Mouse (Mus musculus) hindbrain, postnatal 0 days (tissue): ENCODE results near the gene Gm2012. TPM values are rescaled to one million over a fixed set of nuclear protein-coding genes. Genes with fewer than 3 reads are reported as not detected.
"Not testable (repeated sequence)": the region's sequence is repeated elsewhere in the genome, so short reads cannot be mapped to it uniquely, and the experiment has no call there.

ENCODE experiments used
- ATAC-seq: fragments of 200-750 bp; cut with Nextera tagmentation; 2 replicates; pipeline ENCODE4 v1.8.0; 2017; ENCODE audit warnings: mild to moderate bottlenecking, moderate TSS enrichment, moderate library complexity
- DNase-seq: peaks from one replicate; pipeline ENCODE4 v3.0.0-alpha.2; 2015; ENCODE audit warnings: low spot score
- H3K27ac ChIP-seq: fragments of 300-500 bp; sonication (generic); 2 replicates; pipeline ENCODE4 v1.5.1; 2014; ENCODE audit warnings: mild to moderate bottlenecking
- H3K27me3 ChIP-seq: fragments of 300-500 bp; sonication (generic); 2 replicates; pipeline ENCODE4 v1.6.1; 2014; ENCODE audit warnings: low read length, mixed read lengths; ENCODE audit not compliant: insufficient read depth
- H3K36me3 ChIP-seq: fragments of 300-500 bp; sonication (generic); 2 replicates; pipeline ENCODE4 v1.6.1; 2014; ENCODE audit warnings: low read length, mixed read lengths; ENCODE audit not compliant: insufficient read depth
- H3K4me1 ChIP-seq: fragments of 300-500 bp; sonication (generic); 2 replicates; pipeline ENCODE4 v1.6.1; 2014; ENCODE audit warnings: antibody characterized with exemption, low read length, mixed read lengths; ENCODE audit not compliant: insufficient read depth
- H3K4me2 ChIP-seq: fragments of 300-500 bp; sonication (generic); 2 replicates; pipeline ENCODE4 v1.6.1; 2014; ENCODE audit warnings: low read depth, mild to moderate bottlenecking, low read length, moderate library complexity, mixed read lengths
- H3K4me3 ChIP-seq: fragments of 300-500 bp; sonication (generic); 2 replicates; pipeline ENCODE4 v1.5.1; 2014; ENCODE audit warnings: low read length
- H3K9ac ChIP-seq: fragments of 300-500 bp; sonication (generic); replicated peaks from 2 replicates; pipeline ENCODE4 v1.6.1; 2014; ENCODE audit warnings: mild to moderate bottlenecking, low read length, moderate library complexity, mixed read lengths
- H3K9me3 ChIP-seq: fragments of 300-500 bp; sonication (generic); 2 replicates; pipeline ENCODE4 v1.6.1; 2016; ENCODE audit warnings: low read length, mixed read lengths
- WGBS: fragments of 180-500 bp; shearing (Covaris S2); extraction: QIAGEN DNeasy Blood & Tissue Kit; methylation state at CpG from one replicate; pipeline ENCODE4 v1.1.7; 2014; 5-methylcytosine and 5-hydroxymethylcytosine counted together
- microRNA-seq, 2 experiments: library from miRNA; unstranded; fragments of <30 nt; microRNA quantifications; one replicate each; pipeline ENCODE4; 2016
- polyA plus RNA-seq: library from polyadenylated mRNA; unstranded; fragments of >200 nt; fragmentation: Nextera tagmentation; extraction: Ambion mirVana; gene quantifications from 2 replicates; pipeline ENCODE4 v1.2.1, GENCODE M21; 2015
- total RNA-seq: library from RNA; depleted of rRNA; stranded (reverse); fragments of >200 nt; gene quantifications from 2 replicates; pipeline ENCODE4 v1.2.3, GENCODE M21; 2014; rRNA removed

Gene Gm2012
- total RNA-seq = not detected in 2 replicates
- not detected in 2 replicates for polyA plus RNA-seq

DNA sequence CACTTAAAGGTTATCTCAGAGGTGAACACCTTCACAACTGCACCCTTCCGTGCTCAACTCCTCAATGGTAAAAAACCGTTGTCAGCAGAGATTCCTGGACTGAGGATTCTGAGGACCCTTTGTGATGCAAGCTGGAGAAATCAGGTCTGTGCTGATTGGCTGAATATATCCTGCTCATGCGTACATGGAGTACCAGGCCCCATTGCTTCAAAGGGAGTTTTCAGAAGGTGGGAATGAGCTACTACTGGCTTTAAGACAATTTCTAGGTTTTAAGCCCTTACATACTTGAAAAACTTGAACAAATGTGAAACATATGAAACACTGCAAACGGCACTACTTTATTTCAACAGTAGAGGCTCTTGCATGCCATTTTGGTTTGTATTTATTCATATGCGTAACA lies at the start of gene Gm2012:
Gene Gm2012 (minus strand): TSS at position 101 of the 400 bp plus-strand sequence.
- not testable (repeated sequence) for H3K36me3 ChIP-seq, H3K4me1 ChIP-seq, H3K9ac ChIP-seq, H3K4me3 ChIP-seq, H3K9me3 ChIP-seq, H3K27ac ChIP-seq, DNase-seq, H3K27me3 ChIP-seq, ATAC-seq, H3K4me2 ChIP-seq
- WGBS = 92% methylated on average over 1 of the region's 5 CpGs

DNA sequence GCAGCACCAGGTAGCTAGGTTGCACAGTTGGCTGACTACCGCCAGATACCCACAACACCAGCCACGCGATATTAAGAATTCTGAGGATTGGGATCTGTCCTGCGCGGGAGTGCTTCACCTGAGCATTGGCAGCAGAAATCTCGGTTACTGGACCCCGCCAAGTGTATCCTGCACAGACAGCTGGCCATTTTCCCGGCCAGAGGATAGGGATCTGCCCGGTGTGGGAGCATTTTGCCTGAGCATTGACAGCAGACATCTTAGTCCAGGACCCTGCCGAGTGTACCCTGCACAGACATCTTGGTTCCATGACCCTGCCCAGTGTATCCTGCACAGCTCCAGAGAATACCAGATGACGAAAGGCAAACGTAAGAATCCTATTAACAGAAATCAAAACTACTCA lies 72.0 kb downstream of the Gm2012 start:
- H3K9me3 ChIP-seq, H3K27me3 ChIP-seq, H3K9ac ChIP-seq, DNase-seq, H3K4me3 ChIP-seq, H3K27ac ChIP-seq, H3K36me3 ChIP-seq, ATAC-seq, H3K4me2 ChIP-seq, H3K4me1 ChIP-seq: not testable (repeated sequence)
- 82% methylated on average over 12 of the region's 12 CpGs for WGBS

Small RNAs within 50 kb of the gene (microRNA-seq; reads per million reads assigned to microRNA genes)
- gene Gm26302 = 0 reads per million in 2 experiments

Other genes with a start within 250 kb of the Gm2012 start
- not detected in 2 replicates for gene Gm5168, start 180.3 kb downstream of the Gm2012 start, total RNA-seq
- not detected in 2 replicates for gene Gm5168, start 180.3 kb downstream of the Gm2012 start, polyA plus RNA-seq
- gene Gm2030, start 78.7 kb upstream of the Gm2012 start, total RNA-seq = not detected in 2 replicates
- gene Gm2030, start 78.7 kb upstream of the Gm2012 start, polyA plus RNA-seq = not detected in 2 replicates